Mouse (Mus musculus) thymus, postnatal 14 days (tissue): ENCODE measurements at regions not wholly inside any gene's neighbourhood (a gene's known extent, or its start where the extent isn't known, plus 50 kb on each side); places are given as distances from the start of the nearest gene placed in this dataset.

Source experiments
- DNase-seq: peaks from one replicate; pipeline ENCODE4 v3.0.0; 2021

DNA sequence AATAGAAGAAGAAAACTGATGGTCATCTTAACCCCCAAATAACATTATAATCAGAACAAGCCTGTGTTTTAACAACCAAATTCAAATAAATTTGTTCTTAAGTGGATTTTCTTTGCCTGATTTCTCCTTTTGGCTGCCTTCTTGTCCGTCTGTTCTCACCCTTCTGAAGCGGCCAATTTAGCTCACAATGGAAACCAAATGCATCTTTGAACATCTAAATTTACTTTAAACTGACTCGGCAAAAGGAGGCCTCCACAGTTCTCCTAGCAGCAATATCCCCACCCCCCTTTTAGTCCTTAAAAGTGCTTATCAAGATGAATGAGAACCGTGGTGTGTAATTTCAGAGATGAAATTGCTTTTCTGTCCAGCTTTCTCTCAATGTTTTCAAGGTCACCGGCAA lies 389.6 kb upstream of the Adamts16 start:
- DNase-seq: no peak

DNA sequence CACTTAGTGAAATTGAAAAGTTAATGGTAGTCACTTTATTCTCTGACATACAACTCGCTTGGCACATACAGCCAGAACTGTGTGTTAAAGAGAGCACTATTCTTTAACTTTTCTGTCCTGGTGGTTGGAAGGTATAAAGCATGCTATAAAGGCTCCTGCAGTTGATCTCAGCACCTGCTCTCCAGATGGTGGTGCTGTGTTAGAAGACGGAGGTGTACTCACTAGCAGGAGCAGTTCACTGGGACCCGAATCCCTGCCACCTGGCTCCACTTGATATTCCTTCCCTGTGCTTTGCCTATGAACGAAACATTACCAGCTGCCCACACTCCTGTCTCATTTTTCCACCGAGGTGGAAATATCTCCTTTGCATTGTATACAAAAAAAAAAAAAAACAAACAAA lies 373.2 kb upstream of the Adamts16 start:
- no peak for DNase-seq

DNA sequence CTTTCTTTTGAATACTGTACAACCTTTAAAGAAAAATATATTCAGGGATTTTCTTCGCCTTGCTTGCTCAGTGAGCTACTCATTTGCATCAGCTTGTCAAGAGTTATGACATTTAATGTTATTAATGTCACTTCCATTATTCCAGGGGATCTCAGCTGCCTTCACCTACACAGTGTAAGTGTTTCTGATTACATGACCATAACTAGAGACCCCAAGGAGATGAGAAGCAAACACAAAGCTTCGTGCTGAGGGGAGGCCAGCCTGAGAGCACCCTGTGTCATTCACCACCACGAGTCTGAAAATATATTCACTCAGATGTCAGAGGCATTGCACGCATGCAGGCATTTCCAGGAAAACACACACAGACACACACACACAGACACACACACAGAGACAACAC lies 369.8 kb upstream of the Adamts16 start:
- DNase-seq: no peak

DNA sequence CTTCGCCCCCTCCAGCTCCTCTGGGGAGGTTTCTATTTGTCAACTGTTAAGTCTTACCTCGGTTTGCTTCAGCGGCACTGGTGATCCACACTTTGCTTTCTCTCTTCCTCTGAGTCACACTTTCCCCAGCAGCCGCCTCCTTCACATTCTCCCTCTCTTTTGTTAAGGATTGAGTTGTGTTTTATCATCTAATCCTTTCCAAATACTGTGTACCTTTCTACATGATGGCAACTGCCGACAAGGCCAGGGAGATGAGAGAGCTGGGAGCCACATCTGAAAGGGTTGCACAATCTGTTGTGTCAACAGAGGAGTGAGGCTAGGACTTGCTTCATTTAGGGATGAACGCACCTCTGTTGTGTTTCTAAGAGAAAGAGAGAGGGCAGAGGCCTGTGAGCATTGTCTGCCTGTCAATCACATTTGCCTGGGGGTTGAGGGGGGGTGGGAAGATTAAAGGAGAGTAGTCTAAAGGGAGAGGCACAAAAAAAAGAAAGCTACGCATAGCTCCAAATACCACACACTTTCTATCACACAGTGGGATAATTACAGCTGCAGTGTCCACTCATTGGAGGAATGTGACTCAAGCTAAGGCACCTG lies 369.1 kb upstream of the Adamts16 start:
- DNase-seq: no peak

DNA sequence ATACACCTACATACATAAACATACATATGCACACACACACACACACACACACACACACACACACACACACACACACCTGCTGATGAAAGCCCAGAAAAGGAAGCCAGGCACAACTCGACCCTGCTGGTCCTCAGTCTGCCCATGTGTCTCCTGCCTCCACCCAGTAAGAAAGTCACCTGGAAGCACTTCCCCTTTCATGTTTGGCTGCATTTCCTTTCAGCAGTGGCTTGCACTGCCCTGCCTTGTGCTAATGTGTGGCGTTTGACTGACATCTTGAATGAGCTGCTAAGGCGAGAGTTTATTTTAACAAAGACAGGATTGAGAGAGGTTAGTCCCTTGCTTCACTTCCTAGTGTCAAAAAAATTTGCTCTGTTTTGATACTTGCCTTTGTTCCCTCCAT lies 364.1 kb upstream of the Adamts16 start:
- DNase-seq: no peak

DNA sequence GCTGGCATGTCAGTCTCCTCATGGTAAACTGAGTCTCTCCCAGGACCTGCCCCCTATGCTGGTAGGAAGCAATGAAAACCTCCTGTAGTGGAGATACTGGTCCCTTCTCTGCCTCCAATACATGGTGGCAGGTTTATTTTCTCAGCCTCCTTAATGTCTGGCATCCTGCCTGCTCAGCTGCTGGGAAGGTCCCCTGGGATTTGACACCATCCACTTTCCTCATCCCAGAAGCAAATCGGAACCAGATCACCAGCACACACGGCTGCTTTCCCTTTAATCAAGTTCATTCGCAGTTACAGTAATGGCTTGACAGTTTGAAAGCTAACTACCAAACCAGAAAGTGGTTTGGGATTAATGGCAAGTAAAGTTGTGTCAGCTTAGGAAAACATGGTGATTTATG lies 359.0 kb upstream of the Adamts16 start:
- no peak for DNase-seq

DNA sequence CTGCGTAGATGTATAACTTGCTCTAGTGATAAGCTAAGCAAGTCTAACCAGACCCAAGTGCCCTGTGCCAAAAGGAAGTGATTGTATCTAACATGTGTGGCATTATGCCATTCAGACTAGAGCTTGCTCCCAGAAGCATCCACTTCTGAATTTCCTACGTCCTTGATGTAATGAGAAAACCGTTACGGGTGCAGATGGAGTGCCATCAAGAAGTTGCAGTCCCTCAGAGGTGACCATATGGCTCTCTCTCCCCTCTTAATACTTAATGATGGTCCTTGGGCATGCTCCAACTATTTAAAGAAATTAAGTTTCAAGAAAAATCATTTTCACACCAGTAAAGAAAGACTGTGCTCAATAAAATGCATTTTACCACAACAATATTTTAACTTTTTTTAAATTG lies 354.1 kb upstream of the Adamts16 start:
- no peak for DNase-seq

DNA sequence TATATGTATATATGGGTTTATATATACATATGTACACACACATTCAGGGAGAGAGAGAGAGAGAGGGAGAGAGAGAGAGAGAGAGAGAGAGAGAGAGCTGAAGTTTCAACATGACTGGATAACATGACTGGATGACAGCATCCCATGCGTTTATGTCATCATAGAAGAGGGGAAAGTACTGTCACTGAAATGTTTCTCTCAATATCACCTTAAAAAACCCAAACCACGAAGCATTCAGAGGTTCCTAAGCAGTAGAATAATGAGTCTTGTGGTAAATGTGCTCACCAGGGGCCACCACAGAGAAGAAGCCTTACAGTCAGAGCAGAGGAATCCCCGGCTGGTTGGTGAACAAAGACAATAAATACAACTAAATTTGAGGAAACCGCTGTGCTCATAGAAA lies 342.9 kb upstream of the Adamts16 start:
- no peak for DNase-seq

DNA sequence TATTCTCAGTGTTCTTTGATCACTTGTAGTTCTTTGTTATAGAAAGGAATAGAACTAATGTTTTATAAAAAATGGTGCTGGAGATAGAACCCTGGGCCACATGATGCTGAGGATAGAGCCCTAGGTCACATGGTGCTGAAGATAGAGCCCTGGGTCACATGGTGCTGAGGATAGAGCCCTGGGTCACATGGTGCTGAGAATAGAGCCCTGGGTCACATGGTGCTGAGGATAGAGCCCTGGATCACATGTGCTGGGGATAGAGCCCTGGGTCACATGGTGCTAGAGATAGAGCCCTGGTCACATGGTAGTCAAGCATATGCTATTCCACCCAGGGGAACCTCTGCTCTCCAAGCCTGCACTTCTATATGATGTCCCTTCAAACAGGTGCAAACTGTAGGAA lies 337.5 kb upstream of the Adamts16 start:
- DNase-seq: no peak

DNA sequence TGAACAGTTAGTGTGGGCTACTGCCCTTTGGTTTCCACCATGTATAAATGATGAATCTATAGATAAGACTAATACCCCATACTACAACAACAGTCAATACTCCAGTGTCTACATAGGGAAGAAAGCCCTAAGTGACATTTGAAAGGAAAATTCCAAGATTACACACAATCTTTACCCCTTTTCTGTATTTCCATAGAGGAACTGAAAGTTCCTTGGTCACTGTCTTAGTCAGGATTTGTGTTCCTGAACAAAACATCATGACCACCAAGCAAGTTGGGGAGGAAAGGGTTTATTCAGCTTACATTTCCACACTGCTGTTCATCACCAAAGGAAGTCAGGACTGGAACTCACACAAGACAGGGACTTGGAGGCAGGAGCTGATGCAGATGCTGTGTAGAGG lies 332.7 kb upstream of the Adamts16 start:
- no peak for DNase-seq

DNA sequence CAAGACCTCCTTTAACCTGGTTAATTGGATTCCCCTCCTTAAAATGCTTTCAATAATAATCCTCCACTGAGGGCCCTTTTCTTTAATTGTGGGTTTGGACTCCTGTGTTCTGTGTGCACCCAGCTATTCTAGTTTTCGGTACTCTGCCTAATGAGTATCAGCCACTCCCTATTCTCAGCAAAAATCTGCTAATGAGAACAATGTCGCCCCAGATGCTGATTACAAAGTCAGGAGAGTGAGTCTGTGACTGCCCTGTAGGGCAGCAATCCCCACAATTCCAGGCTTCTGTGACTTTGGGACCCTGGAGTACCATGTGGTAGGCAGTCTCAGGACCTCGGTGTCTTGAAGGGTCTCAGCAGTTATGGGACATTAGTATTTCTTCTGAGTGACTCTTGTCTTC lies 324.6 kb upstream of the Adamts16 start:
- DNase-seq: no peak

DNA sequence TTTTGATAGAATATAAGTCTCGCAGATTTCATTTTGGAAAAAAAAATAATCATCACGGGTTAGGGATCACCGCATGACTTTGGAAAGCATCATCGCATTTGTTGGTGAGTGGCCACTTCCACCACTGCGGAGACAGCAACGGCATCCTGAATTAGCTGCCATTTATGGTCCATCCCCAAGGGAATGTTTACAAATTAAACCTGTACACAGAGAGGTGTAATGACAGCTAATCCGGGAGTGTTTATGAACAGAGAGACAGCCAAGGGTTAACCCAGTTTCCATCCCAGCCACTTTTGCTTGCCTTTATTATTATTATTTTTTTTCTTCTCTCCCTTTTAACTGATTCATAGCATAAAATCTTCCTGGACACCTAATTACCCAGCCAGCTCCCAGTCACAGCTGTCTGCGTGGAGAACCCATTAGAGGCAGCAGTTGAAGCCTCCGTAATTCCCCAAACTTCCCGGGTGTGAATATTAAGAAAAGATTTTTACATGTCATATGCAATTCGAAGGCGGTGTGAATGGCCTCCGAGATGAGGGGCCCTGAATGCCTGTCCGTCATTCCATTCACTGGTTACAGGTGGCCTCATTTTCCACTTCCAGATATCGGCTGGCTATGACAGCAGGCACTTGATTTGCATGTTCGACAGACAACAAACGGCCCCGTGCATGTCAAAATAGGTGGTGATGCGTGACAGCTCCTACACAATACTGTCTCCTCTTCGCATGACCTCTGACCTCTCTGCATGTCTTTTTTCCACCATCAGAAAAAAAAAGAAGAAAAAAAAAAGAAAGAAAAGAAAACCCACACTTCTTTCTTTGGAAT lies 323.7 kb upstream of the Adamts16 start:
- no peak for DNase-seq

DNA sequence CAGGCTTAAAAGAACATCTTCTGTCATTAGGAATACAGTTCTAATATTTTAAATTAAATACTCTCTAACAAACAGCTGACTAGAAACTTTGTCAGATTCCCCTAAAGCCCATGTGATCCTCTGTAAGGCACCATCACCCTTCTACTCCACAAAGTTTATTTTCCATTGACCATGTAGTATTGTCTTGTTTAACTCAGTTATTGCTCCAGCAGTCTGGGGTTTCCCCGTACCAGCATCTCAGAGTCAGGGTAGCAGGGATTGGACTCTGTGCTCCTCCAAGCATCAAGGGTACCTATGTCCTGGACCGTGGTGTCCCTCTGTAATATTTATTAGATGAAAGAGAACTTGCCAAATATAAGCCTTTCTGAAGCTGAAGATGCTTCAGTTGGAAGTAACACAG lies 322.4 kb upstream of the Adamts16 start:
- DNase-seq: no peak

DNA sequence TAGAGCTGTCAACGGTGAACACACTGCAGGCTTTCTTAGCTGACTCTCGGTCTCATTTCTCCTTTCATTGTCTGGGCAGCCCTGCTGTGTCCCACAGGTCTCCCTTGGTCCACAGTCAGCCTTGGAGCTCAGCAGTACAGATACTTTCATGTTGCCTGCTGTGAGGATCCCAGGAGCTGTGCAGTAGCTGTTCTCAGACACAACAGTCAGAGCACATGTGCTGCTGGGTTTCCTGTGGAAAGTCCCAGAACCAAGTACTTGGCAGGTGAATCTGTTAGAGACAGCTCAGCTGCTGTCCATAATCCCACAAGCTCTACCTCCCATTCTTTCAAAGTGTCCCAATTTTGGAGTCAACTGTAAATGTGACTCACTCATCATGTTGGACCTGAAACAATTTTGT lies 321.3 kb upstream of the Adamts16 start:
- no peak for DNase-seq

DNA sequence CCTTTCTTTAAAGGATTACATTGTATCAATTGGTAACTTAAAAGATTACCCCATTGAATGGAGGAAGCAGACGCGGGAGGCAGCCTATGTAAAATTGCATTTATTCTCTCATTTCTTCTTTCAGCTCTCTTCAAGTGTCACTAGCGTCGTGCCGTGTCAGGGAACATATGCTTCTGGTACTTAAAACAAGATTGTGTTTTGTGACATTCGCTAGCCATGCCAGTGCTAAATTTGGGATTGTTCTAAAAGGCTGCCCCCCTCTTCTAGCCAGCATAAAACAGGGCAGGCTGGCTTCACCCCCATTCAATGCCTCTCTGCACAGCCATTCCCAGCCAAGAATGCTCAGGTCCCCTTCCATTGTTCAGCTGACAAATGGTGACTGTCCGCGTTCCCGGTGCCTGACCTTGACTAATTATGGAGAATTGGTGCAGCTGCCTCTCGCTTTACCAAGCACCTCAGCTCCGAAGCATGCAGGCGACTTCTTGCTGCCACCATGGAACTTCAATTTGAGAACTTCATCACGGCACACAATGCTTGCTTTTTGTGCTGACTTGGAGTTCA lies 316.8 kb upstream of the Adamts16 start:
- no peak for DNase-seq

DNA sequence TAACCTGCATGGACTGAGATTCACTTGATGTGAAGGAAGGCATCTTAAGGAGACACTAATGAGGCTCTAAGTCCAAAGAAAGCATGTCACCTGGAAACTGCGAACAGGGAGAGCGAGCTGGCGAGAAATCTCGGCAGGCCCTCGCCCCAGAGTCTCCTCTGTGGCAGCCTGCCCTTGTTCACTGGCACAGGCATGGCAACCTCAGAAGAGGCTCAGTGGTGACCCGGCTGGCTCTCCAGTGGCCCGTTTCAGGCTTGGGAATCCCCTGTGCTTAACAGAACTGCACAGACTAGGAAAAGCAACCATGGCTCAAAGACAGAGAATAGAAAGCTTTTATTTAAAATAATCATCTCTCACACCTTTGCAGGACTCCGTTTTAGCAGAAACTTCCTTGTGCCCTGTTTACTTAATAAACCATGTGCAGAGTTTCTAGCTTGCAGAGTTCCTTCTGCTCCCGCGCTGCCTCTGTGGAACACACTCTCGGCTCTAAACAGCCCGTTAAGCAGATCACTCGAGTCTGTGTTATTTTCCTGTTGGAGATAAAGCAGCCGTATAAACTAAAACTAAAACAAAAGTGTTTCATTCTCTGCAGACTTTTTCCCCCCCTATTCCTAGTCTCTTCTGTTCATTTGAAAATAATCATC lies 316.2 kb upstream of the Adamts16 start:
- no peak for DNase-seq

DNA sequence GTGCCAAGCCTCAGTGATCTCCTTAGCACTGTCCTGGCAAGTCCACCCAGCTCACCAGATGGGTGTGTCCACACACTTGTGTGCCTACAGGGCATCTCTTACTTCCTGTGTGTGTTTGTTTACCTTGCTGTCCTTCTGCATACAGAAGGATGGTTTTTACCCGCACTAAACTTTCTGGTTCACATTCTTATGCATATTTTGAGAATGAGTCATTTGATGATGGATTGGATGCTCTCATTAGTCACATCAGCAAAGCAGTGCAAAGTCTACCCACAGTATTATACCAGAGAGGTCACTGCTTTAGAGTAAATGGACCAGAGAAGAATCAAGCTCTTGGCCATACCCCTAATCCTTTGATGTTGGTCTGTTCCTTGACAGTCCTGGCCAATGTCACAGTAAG lies 308.5 kb upstream of the Adamts16 start:
- DNase-seq: no peak

DNA sequence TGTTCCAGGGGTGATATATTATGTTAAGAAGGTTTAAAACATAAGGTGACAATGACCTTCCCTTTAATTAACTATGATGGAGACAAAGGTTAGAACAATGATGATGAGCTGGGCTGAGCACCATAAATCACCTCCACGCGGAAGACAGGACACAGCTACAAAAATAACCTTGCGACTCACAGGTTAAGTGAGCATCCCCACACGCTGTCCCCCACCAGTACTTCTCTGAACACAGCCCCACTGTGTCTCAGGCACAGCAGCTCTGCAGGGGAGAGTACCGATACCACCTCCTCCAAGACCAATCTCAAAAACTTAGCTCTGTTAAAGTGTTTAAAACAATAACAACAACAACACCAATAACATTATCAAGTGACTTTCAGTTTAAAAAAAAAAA lies 307.7 kb upstream of the Adamts16 start:
- no peak for DNase-seq

DNA sequence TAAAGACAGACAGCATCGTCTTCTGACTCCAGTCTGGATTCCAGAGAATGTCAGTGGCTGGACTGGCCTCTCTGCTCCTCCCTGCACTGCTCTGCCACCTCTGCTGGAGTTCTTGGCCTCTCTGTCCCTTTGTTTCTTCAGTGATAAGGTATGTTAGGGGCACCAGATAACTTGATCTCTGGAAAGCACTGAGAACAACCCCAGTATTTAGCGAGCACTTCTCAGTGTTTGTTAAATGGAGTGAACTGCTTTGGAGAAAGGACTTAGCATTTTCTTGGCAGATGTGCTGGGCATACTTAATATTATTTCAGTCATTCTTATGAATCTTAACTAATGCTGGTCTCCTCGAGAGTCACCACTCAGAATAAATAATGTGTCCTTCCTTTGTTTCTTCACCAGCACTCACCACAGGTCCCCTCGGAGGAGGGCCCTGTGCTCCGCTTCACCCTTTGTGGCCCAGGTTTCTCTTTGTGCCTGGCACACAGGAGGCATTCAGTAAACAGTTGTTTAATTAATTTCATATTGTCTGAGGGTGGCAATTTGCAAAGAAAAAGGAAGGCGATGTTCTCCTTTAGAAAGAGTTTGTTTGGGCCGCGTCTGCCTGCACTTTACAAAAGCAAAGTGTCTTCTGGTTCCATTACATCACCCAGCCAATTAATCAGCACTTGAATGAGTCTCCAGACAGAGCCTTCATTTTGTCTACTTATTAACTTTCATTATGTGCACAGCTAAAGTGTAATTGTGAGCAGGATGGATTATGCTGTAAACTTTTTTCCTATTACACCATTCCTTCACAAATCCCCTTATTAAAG lies 307.1 kb upstream of the Adamts16 start:
- no peak for DNase-seq

DNA sequence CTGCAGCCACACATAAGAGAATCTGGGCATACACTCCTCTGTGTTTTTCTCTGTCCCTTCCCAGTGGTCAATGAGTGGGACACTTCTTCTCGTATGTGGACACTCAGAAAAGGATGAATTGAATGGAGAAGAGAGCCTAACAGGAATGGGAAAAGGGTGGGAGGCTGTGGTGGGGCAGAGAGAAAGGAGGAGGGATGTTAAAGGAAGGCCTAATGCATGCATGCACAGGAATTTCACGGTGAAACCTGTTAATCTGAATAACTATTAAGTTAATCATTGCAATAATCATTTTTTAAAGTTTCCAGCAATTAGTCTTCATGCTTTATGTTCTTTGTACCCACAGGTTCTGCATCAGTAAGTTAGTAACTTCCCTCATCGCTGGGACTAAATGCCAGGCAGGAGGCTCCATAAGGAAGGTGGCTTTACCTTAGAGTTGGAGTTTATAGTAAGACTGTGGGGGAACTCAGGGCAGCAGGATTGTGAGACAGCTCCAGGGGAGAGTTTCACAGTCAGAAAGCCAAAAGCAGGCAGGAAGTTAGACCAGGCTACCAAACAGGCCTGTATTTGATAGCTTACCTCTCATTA lies 305.3 kb upstream of the Adamts16 start:
- no peak for DNase-seq

DNA sequence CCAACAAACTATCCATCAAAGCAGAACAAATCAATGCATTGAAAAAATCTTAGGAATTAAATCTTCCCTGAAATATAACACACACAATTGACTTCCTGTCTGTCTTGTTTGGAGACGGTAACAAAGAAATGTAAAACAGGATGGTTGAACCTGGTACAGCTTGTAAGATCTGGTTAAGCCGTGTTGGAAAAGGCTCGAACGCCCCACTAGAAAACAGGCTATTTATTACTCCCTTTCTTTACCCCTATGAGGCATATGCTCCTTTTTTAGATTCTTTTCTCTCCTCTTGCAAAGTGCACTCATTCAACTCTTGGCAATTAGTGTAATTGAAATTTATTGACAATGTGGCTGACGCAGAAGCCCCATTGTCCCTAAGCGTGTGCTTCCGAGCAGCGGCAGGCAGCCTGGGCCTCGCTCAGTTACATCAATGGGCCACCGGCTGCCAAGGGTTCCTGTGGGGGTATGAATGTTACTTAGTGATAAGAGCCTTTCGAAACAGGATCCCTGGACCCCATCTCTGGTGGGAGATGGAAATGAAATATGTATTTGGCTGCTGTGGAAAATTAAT lies 297.2 kb upstream of the Adamts16 start:
- no peak for DNase-seq

DNA sequence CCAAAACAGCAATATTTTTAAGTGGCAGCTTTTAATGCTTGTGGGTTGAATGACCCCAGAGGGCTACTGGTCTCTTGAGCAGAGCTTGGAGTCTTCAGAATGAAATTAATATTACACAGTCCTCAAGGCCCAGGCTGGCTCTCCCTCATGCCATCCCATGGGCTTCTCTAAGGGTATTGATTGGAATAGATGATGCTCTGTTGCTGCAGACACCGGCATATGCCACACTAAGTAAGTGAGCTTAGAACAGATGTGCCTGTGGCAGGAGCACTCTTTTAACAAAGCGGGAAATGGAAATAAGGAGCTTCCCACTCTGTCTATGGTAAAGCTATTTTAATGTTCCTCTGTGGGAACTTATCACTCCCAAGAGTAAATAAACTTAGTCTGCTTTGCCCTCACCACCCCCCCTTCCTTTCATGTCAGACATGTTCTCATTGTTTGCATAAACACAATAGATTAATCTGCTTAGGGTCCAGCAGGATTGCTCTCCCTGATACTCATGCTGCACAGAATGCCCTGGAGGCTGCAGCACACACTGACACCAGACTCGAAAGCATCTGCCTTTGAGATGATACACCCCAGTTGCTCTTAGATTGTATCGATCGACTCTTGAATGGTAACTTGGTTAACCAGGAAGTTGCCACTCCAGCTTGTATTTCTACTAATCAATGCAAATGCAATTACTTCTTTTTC lies 294.5 kb upstream of the Adamts16 start:
- DNase-seq: no peak
